In the genomic region with DNA sequence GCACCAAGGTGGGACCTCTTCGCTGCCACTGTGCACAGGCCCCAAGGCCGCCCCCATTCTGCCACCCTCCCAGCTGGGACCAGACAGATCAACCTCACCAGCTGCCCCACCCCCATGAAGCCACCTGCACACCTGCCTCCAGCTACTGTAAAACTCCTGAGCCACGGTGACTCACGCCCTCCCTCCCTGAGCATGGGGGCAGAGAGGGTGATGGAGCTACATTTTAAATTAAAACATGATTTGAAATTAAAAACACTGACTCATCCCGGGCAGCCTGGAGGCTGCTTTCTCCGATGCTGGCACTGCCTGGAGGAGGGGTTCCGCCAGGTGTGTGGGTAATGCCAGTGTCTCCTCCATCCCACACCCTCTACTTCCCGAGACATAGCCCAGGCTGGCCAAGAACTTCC, we compare ENCODE assay signal across 21 mouse cellular contexts.
DNase-seq lines count a peak whose midpoint lies in the region; ATAC-seq and TF ChIP-seq lines count a peak whose summit lies in the region.
"Had no signal": no experiment of that assay in that cellular context is flagged by ENCODE, and none has a peak within 500 bp of the region (broad histone marks: within the 10 kb centered on the region; RNA-seq: fewer than 3 reads in every experiment).

No protein-coding gene starts in this region.

- H3K4me3 ChIP-seq in hindbrain, postnatal 0 days (ENCODE audit: low read length), result no peak overlapping the region
- no peak overlapping the region for H3K4me3 ChIP-seq in hindbrain, embryonic 14.5 days (replicated peaks; ENCODE audit: low read length)
- H3K4me3 ChIP-seq: embryonic facial prominence, embryonic 10.5 days; hindbrain, embryonic 10.5 days; megakaryocyte, embryonic 14.5 days; neural tube, embryonic 13.5 days had no signal

- TF ChIP-seq CTCF in hindbrain, postnatal 0 days (IDR thresholded peaks at IDR 0.05; ENCODE audit: low read depth), result no peak

- no peak overlapping the region for H3K4me2 ChIP-seq in hindbrain, postnatal 0 days (ENCODE audit: low read depth, low read length)
- no peak overlapping the region for H3K4me2 ChIP-seq in hindbrain, embryonic 14.5 days (replicated peaks)
- H3K4me2 ChIP-seq: liver, embryonic 11.5 days; neural tube, embryonic 13.5 days had no signal

- peaks cover 3% of the 10 kb centered on the region; the same call in 1 of the 2 replicates for H3K4me1 ChIP-seq in hindbrain, postnatal 0 days (ENCODE audit: insufficient read depth, low read length)
- H3K4me1 ChIP-seq in hindbrain, embryonic 14.5 days (replicated peaks; ENCODE audit: control insufficient read depth, insufficient read depth, low read length), result no peaks in the 10 kb centered on the region

- H3K9ac ChIP-seq in hindbrain, postnatal 0 days (replicated peaks; ENCODE audit: low read length), result no peak overlapping the region
- H3K9ac ChIP-seq in hindbrain, embryonic 14.5 days, result no peak overlapping the region
- H3K9ac ChIP-seq: neural tube, embryonic 13.5 days had no signal

- no peaks in the 10 kb centered on the region for H3K9me3 ChIP-seq in hindbrain, postnatal 0 days (ENCODE audit: low read length)
- H3K9me3 ChIP-seq in hindbrain, embryonic 14.5 days (ENCODE audit: control insufficient read depth, low read length), result 0 out of 2 replicates have a peak, but pooled peaks cover 5% of the 10 kb centered on the region
- H3K9me3 ChIP-seq: neural tube, embryonic 13.5 days had no signal

- no peak overlapping the region for H3K27ac ChIP-seq in hindbrain, postnatal 0 days
- no peak overlapping the region for H3K27ac ChIP-seq in hindbrain, embryonic 14.5 days
- H3K27ac ChIP-seq: embryonic facial prominence, embryonic 10.5 days; hindbrain, embryonic 10.5 days; neural tube, embryonic 13.5 days had no signal

- no peaks in the 10 kb centered on the region for H3K27me3 ChIP-seq in hindbrain, postnatal 0 days (ENCODE audit: insufficient read depth, low read length)
- H3K27me3 ChIP-seq in hindbrain, embryonic 14.5 days (ENCODE audit: control insufficient read depth, insufficient read depth, low read length), result no peaks in the 10 kb centered on the region
- H3K27me3 ChIP-seq: CH12.LX; neural tube, embryonic 13.5 days had no signal

- intact Hi-C loops in left cerebral cortex, postnatal 25 days (cut with DNase I), result loop anchor here (2.0 to 5.0 kb wide), 2 partner anchors 22 to 85 kb away; no protein-coding TSS in a partner anchor

- no peak for DNase-seq in hindbrain, postnatal 0 days (ENCODE audit: low spot score)
- no peak for DNase-seq in hindbrain, embryonic 14.5 days (ENCODE audit: low spot score)
- peak; percentile 51 to 89 for DNase-seq in left cerebral cortex, adult 8-10 months (ENCODE audit: low spot score in 2 of 2)
- no peak for DNase-seq in left cerebral cortex, adult 11 months (ENCODE audit: low spot score)
- peak; percentile 62 to 90 for DNase-seq in left cerebral cortex, postnatal 25 days (ENCODE audit: low spot score in 2 of 2)
- peak; percentile 86 for DNase-seq in thymus, postnatal 14 days
- no peak for DNase-seq in urinary bladder, postnatal 25 days (ENCODE audit: low spot score)
- DNase-seq in adrenal gland, adult 8-10 months, result no peak
- DNase-seq: cerebellum, adult 8-10 months; gastrocnemius, postnatal 25 days; kidney, adult 9 months; kidney, postnatal 25 days; lung, adult 18-20 months; midbrain, embryonic 14.5 days had no signal

- no peaks in the 10 kb centered on the region; the same call in 1 of the 2 replicates for H3K36me3 ChIP-seq in hindbrain, postnatal 0 days (ENCODE audit: insufficient read depth, low read length)
- no peaks in the 10 kb centered on the region for H3K36me3 ChIP-seq in hindbrain, embryonic 14.5 days (replicated peaks; ENCODE audit: control insufficient read depth, insufficient read depth)

- ATAC-seq in hindbrain, postnatal 0 days, result peak; percentile 27; the same call in 1 of the 2 replicates
- no peak for ATAC-seq in hindbrain, embryonic 14.5 days (ENCODE audit: low FRiP score)
- ATAC-seq: inflammation-experienced regulatory T-cells, adult 6 months had no signal

- WGBS in hindbrain, postnatal 0 days, result 94% methylated on average over 8 of the region's 8 CpGs
- WGBS in hindbrain, embryonic 14.5 days, result 85% methylated on average over 8 of the region's 8 CpGs

Comparison
In these comparisons a context has a peak if more than half of its experiments do, and no peak if none do; other contexts are left out.
1. DNase-seq: peak in left cerebral cortex, adult 8-10 months (2 of 2), left cerebral cortex, postnatal 25 days (2 of 2) and thymus, postnatal 14 days (single experiment); none in hindbrain, postnatal 0 days (single experiment), hindbrain, embryonic 14.5 days (single experiment), left cerebral cortex, adult 11 months (single experiment), urinary bladder, postnatal 25 days (single experiment) and adrenal gland, adult 8-10 months (single experiment).